Mouse (Mus musculus): Measurements from ENCODE around the gene AA467197. TPM values are rescaled to one million over a fixed set of nuclear protein-coding genes. Genes with fewer than 3 reads are reported as not detected.
A peak's percentile ranks its signal among the peaks of the same experiment; 100 is the strongest.

The AA467197 gene
- total RNA-seq, 1 experiment, result 0.54 TPM

- no peak overlapping the region for H3K27ac ChIP-seq (ENCODE audit: insufficient read depth, low read depth, low read length, poor library complexity, severe bottlenecking)
- no peaks in the 10 kb centered on the region for H3K9me3 ChIP-seq (ENCODE audit: control insufficient read depth, insufficient read depth, low read depth, low read length)
- in situ Hi-C loops (cut with MboI; ENCODE audit: low sequenced_read_pairs in 2 of 2, unreplicated experiment in 2 of 2), result no loop called here
- H3K4me3 ChIP-seq (ENCODE audit: insufficient read depth in 1 of 2, low read depth in 1 of 2, low read length in 2 of 2, poor library complexity in 1 of 2, severe bottlenecking in 1 of 2), result peak overlapping the region; percentile 65 to 66
- H3K36me3 ChIP-seq (ENCODE audit: control insufficient read depth, insufficient read depth, low read length, poor library complexity, severe bottlenecking), result peaks cover under 1% of the 10 kb centered on the region; the same call in 1 of the 2 replicates
- no peaks in the 10 kb centered on the region; a peak in 1 of 4 replicates for H3K4me1 ChIP-seq (ENCODE audit: control insufficient read depth in 2 of 2, insufficient read depth in 2 of 2, low read length in 2 of 2, poor library complexity in 1 of 2)
- peak overlapping the region; percentile 53; the same call in 1 of the 2 replicates for H3K9ac ChIP-seq (ENCODE audit: insufficient read depth, low read depth, low read length, poor library complexity, severe bottlenecking)
- TF ChIP-seq CHD2 (IDR thresholded peaks at IDR 0.05; ENCODE audit: low read depth, low read length) (no peak), ZC3H11A (IDR thresholded peaks at IDR 0.05; ENCODE audit: borderline replicate concordance, low read depth, low read length) (no peak), HCFC1 (IDR thresholded peaks at IDR 0.05; ENCODE audit: borderline replicate concordance, insufficient read depth, low read length) (no peak), ZNF384 (IDR thresholded peaks at IDR 0.05; ENCODE audit: low read depth, low read length) (no peak)
- no peak for DNase-seq (ENCODE audit: low read depth, low spot score)
Measured at GRCm38 (mm10) chr2:122638029-122638428, 1.2 kb downstream of the AA467197 start.

- H3K9me3 ChIP-seq (ENCODE audit: control insufficient read depth, insufficient read depth, low read depth, low read length), result no peaks in the 10 kb centered on the region
- no peak for DNase-seq (ENCODE audit: low read depth, low spot score)
- no peak overlapping the region for H3K4me3 ChIP-seq (ENCODE audit: insufficient read depth in 1 of 2, low read depth in 1 of 2, low read length in 2 of 2, poor library complexity in 1 of 2, severe bottlenecking in 1 of 2)
- H3K9ac ChIP-seq (ENCODE audit: insufficient read depth, low read depth, low read length, poor library complexity, severe bottlenecking), result no peak overlapping the region
- H3K27ac ChIP-seq (ENCODE audit: insufficient read depth, low read depth, low read length, poor library complexity, severe bottlenecking), result no peak overlapping the region
- in situ Hi-C loops (cut with MboI; ENCODE audit: low sequenced_read_pairs in 2 of 2, unreplicated experiment in 2 of 2), result no loop called here
- H3K36me3 ChIP-seq (ENCODE audit: control insufficient read depth, insufficient read depth, low read length, poor library complexity, severe bottlenecking), result no peaks in the 10 kb centered on the region
- TF ChIP-seq MAFK (IDR thresholded peaks at IDR 0.05; ENCODE audit: insufficient read depth, low read depth, low read length) (no peak), CHD2 (IDR thresholded peaks at IDR 0.05; ENCODE audit: low read depth, low read length) (no peak), HCFC1 (IDR thresholded peaks at IDR 0.05; ENCODE audit: borderline replicate concordance, insufficient read depth, low read length) (no peak)
- no peaks in the 10 kb centered on the region; a peak in 1 of 4 replicates for H3K4me1 ChIP-seq (ENCODE audit: control insufficient read depth in 2 of 2, insufficient read depth in 2 of 2, low read length in 2 of 2, poor library complexity in 1 of 2)
Measured at GRCm38 (mm10) chr2:122638673-122639072, 1.9 kb downstream of the AA467197 start.

- no peak for DNase-seq (ENCODE audit: low read depth, low spot score)
- in situ Hi-C loops (cut with MboI; ENCODE audit: low sequenced_read_pairs in 2 of 2, unreplicated experiment in 2 of 2), result no loop called here
Measured at GRCm38 (mm10) chr2:122652096-122653084, 15.6 kb downstream of the AA467197 start.

GRCm38 (mm10) chr2:122656052-122656451, 19.3 kb downstream of the AA467197 start:
- no peak for DNase-seq (ENCODE audit: low read depth, low spot score)
- in situ Hi-C loops (cut with MboI; ENCODE audit: low sequenced_read_pairs in 2 of 2, unreplicated experiment in 2 of 2), result no loop called here
- H3K27ac ChIP-seq (ENCODE audit: insufficient read depth, low read depth, low read length, poor library complexity, severe bottlenecking), result no peak overlapping the region
- no peak overlapping the region for H3K4me3 ChIP-seq (ENCODE audit: insufficient read depth in 1 of 2, low read depth in 1 of 2, low read length in 2 of 2, poor library complexity in 1 of 2, severe bottlenecking in 1 of 2)
- no peaks in the 10 kb centered on the region for H3K4me1 ChIP-seq (ENCODE audit: control insufficient read depth in 2 of 2, insufficient read depth in 2 of 2, low read length in 2 of 2, poor library complexity in 1 of 2)
- TF ChIP-seq CHD2 (IDR thresholded peaks at IDR 0.05; ENCODE audit: low read depth, low read length), result no peak
- no peak for TF ChIP-seq HCFC1 (IDR thresholded peaks at IDR 0.05; ENCODE audit: borderline replicate concordance, insufficient read depth, low read length)
- no peak for TF ChIP-seq MAFK (IDR thresholded peaks at IDR 0.05; ENCODE audit: insufficient read depth, low read depth, low read length)
- TF ChIP-seq ZNF384 (IDR thresholded peaks at IDR 0.05; ENCODE audit: low read depth, low read length), result no peak
- TF ChIP-seq ZC3H11A (IDR thresholded peaks at IDR 0.05; ENCODE audit: borderline replicate concordance, low read depth, low read length), result no peak
- H3K36me3 ChIP-seq (ENCODE audit: control insufficient read depth, insufficient read depth, low read length, poor library complexity, severe bottlenecking), result no peaks in the 10 kb centered on the region
- H3K9ac ChIP-seq (ENCODE audit: insufficient read depth, low read depth, low read length, poor library complexity, severe bottlenecking), result no peak overlapping the region
- H3K9me3 ChIP-seq (ENCODE audit: control insufficient read depth, insufficient read depth, low read depth, low read length), result no peaks in the 10 kb centered on the region

More at GRCm38 (mm10) chr2:122652096-122653084, 15.6 kb downstream of the AA467197 start:
- no peaks in the 10 kb centered on the region for H3K9me3 ChIP-seq (ENCODE audit: control insufficient read depth, insufficient read depth, low read depth, low read length)
- no peak overlapping the region for H3K9ac ChIP-seq (ENCODE audit: insufficient read depth, low read depth, low read length, poor library complexity, severe bottlenecking)
- H3K4me3 ChIP-seq (ENCODE audit: insufficient read depth in 1 of 2, low read depth in 1 of 2, low read length in 2 of 2, poor library complexity in 1 of 2, severe bottlenecking in 1 of 2), result no peak overlapping the region
- H3K36me3 ChIP-seq (ENCODE audit: control insufficient read depth, insufficient read depth, low read length, poor library complexity, severe bottlenecking), result no peaks in the 10 kb centered on the region
- no peaks in the 10 kb centered on the region for H3K4me1 ChIP-seq (ENCODE audit: control insufficient read depth in 2 of 2, insufficient read depth in 2 of 2, low read length in 2 of 2, poor library complexity in 1 of 2)
- no peak overlapping the region for H3K27ac ChIP-seq (ENCODE audit: insufficient read depth, low read depth, low read length, poor library complexity, severe bottlenecking)
- no peak for TF ChIP-seq MAFK (IDR thresholded peaks at IDR 0.05; ENCODE audit: insufficient read depth, low read depth, low read length)
- TF ChIP-seq ZNF384 (IDR thresholded peaks at IDR 0.05; ENCODE audit: low read depth, low read length), result no peak
- TF ChIP-seq CHD2 (IDR thresholded peaks at IDR 0.05; ENCODE audit: low read depth, low read length), result no peak
- no peak for TF ChIP-seq HCFC1 (IDR thresholded peaks at IDR 0.05; ENCODE audit: borderline replicate concordance, insufficient read depth, low read length)
- no peak for TF ChIP-seq ZC3H11A (IDR thresholded peaks at IDR 0.05; ENCODE audit: borderline replicate concordance, low read depth, low read length)

Data from ES-E14 (cell line).